Mouse (Mus musculus) thymus, adult 2 months (tissue): Measurements from ENCODE around the gene Vwce.

ENCODE experiments used
- CTCF ChIP-seq: fragments of 200-500 bp; IDR thresholded peaks from 2 replicates; pipeline ENCODE4 v1.5.1; 2012; ENCODE audit warnings: mild to moderate bottlenecking, control low read depth, low read length, moderate library complexity, borderline replicate concordance; ENCODE audit not compliant: control insufficient read depth, poor library complexity, insufficient read depth; ENCODE audit errors: extremely low read depth
- POLR2A ChIP-seq: fragments of 200-500 bp; IDR thresholded peaks from 2 replicates; pipeline ENCODE4 v1.6.1; 2012; ENCODE audit warnings: mild to moderate bottlenecking, low read length, control low read depth, moderate library complexity; ENCODE audit not compliant: control insufficient read depth, poor library complexity, insufficient read depth; ENCODE audit errors: extremely low read depth

DNA sequence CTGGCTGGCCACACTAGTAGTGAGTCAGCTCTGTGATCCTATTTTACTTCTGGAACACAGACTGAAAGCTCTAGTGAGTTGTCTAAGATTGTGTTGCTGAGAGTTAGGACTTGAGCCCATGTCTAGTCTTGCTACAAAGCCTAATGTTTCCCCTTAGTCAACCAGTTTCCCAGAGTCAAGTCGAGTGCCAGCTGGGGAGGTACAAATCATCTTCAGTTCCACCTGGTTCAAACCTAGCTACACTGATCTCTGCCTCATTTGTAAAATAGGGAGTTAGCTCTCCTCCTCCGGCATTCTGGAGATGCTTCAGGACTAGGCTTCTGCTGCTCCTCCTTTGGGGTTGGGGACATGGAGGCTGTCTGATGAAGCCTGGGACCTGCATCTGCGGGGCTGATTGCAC lies 29.5 kb upstream of the Vwce start:
- no peak for TF ChIP-seq POLR2A
- TF ChIP-seq CTCF: no peak
